Mouse (Mus musculus) liver, embryonic 15.5 days (tissue): ENCODE measurements around the gene Rpl13a. TPM values are rescaled to one million over a fixed set of nuclear protein-coding genes. Genes with fewer than 3 reads are reported as not detected.
A peak's percentile ranks its signal among the peaks of the same experiment; 100 is the strongest.

Source experiments
- ATAC-seq: fragments of 200-750 bp; cut with Nextera tagmentation; 2 replicates; pipeline ENCODE4 v1.8.0; 2017; ENCODE audit warnings: moderate number of reproducible peaks, mild to moderate bottlenecking, moderate library complexity; ENCODE audit not compliant: insufficient read depth
- H3K27ac ChIP-seq: fragments of 300-500 bp; sonication (generic); replicated peaks from 2 replicates; pipeline ENCODE4 v1.5.1; 2015; ENCODE audit warnings: mild to moderate bottlenecking, inconsistent platforms
- H3K27me3 ChIP-seq: fragments of 300-500 bp; sonication (generic); 2 replicates; pipeline ENCODE4 v1.6.1; 2015; ENCODE audit warnings: mild to moderate bottlenecking, inconsistent platforms
- H3K36me3 ChIP-seq: fragments of 300-500 bp; sonication (generic); replicated peaks from 2 replicates; pipeline ENCODE4 v1.6.1; 2015; ENCODE audit warnings: moderate library complexity, mild to moderate bottlenecking, inconsistent platforms
- H3K4me1 ChIP-seq: fragments of 300-500 bp; sonication (generic); replicated peaks from 2 replicates; pipeline ENCODE4 v1.6.1; 2015; ENCODE audit warnings: inconsistent platforms
- H3K4me2 ChIP-seq: fragments of 300-500 bp; sonication (generic); 2 replicates; pipeline ENCODE4 v1.6.1; 2015; ENCODE audit warnings: moderate library complexity, mild to moderate bottlenecking, inconsistent platforms
- H3K4me3 ChIP-seq: fragments of 300-500 bp; sonication (generic); replicated peaks from 2 replicates; pipeline ENCODE4 v1.5.1; 2015; ENCODE audit warnings: mild to moderate bottlenecking, inconsistent platforms
- H3K9ac ChIP-seq: fragments of 300-500 bp; sonication (generic); 2 replicates; pipeline ENCODE4 v1.6.1; 2015; ENCODE audit warnings: moderate library complexity, mild to moderate bottlenecking, inconsistent platforms
- H3K9me3 ChIP-seq: fragments of 300-500 bp; sonication (generic); replicated peaks from 2 replicates; pipeline ENCODE4 v1.6.1; 2016; ENCODE audit warnings: inconsistent platforms
- WGBS: fragments of 180-500 bp; shearing (Covaris S2); methylation state at CpG from one replicate; pipeline ENCODE4 v1.1.7; 2015; ENCODE audit warnings: mixed read lengths; ENCODE audit not compliant: insufficient replicate concordance; 5-methylcytosine and 5-hydroxymethylcytosine counted together
- polyA plus RNA-seq: library from polyadenylated mRNA; unstranded; fragments of >200 nt; fragmentation: Nextera tagmentation; extraction: Ambion mirVana; gene quantifications from 2 replicates; pipeline ENCODE4 v1.2.1, GENCODE M21; 2015

The Rpl13a gene
- polyA plus RNA-seq, 1 experiment from 2014 or later: 633 TPM

DNA sequence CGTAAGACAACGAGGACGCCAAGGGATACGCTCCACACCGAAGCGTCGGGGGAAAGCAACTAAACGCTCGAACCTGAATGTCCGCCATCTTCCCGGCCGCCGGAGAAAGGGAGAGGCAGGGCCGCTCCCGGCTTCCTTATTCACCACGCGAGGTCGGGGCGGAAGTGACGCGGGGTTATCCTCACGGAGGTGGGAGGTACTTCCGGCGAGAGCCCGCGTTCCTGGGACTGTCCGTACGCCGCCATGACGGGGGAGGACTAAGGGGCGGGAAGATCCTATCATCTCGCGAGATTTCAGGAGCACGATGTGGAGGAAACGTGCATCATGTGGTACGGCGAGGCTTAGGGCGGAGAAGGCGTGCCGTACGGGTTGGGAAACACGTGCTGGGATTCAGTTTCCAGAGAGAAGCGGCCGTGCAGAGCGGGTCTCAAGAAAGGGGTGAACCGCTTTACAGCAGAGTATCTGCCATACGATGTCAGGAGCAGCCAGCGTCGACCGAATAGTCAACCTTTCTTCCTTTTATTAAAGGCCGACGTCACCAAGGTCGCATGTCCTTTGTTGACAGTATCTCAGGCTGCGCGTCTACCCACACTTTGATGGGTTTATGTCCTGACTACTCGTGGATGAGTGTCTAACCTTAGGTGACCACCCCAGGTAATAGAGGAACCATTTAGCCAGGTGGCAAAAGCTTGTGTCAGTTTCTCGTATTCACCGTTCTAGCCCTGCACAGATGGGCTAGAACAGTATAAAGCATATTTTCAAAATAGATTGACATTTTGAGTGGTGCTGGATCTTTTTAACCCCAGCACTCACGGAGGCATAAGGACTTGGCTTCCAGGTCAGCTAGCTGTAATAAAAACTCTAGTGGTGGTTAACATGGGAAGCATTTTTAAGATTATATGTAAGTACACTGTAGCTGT, 4.1 kb downstream of the Rpl13a start, which contains the start of gene Rps11:
Rps11 (minus strand) TSS at position 216 of the 920 bp plus-strand sequence.
- Histone ChIP-seq H3K4me2 (peak within 1 kb of the TSS; percentile 88), H3K4me3 (peak within 1 kb of the TSS; percentile 83), H3K36me3 (peaks cover 67% of the 10 kb centered on the region), H3K9me3 (no peaks in the 10 kb centered on the region), H3K27me3 (no peaks in the 10 kb centered on the region), H3K4me1 (peaks cover 81% of the 10 kb centered on the region), H3K27ac (peak within 1 kb of the TSS; percentile 87), H3K9ac (peak within 1 kb of the TSS; percentile 87)
- under 1% methylated on average over 59 of the region's 59 CpGs for WGBS
- peak; percentile 77 for ATAC-seq

- no peaks in the 10 kb centered on the region for H3K9me3 ChIP-seq
- peak overlapping the region; percentile 88 for H3K4me2 ChIP-seq
- no peaks in the 10 kb centered on the region for H3K27me3 ChIP-seq
- H3K36me3 ChIP-seq: peaks cover 74% of the 10 kb centered on the region
- H3K4me1 ChIP-seq: peaks cover 84% of the 10 kb centered on the region
- H3K4me3 ChIP-seq: peak overlapping the region; percentile 83
- WGBS: 9% methylated on average over 12 of the region's 12 CpGs
- peak overlapping the region; percentile 82 for H3K27ac ChIP-seq
- H3K9ac ChIP-seq: peak overlapping the region; percentile 87
- ATAC-seq: no peak
Measured at GRCm38 (mm10) chr7:45123186-45123570, 5.4 kb downstream of the Rpl13a start.

DNA sequence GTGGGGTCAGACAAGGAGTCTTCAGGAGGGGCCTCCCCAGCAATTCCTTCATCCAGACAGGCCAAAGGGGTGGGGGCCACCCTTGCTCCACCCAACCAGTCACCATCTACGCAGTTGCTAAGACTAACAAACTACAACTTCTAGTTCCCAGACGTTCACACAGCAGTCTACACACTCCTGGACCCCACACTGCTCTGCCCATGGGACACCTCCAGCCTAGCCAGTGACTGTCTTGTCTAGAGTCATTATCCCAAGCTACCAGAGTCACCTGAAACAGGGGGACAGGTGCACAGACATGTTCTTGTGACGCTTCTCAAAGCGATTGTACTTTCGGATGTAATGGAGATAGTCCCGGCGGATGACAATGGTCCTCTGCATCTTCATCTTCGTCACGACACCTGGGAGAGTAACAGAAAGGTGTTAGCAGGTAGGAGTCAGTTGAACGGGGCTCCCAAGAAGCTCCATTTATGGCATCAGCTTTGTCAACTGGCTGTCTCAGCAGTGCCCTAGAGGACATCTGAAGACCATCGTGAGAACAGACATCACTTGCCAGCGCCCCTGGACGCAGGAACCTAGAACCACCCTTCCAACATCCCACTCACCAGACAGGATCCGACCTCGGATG, 5.9 kb downstream of the Rpl13a start:
- H3K4me2 ChIP-seq: peak overlapping the region; percentile 88
- no peaks in the 10 kb centered on the region for H3K27me3 ChIP-seq
- peak overlapping the region; percentile 87 for H3K9ac ChIP-seq
- peaks cover 84% of the 10 kb centered on the region for H3K4me1 ChIP-seq
- peak overlapping the region; percentile 82 for H3K27ac ChIP-seq
- no peak for ATAC-seq
- peaks cover 74% of the 10 kb centered on the region for H3K36me3 ChIP-seq
- peak overlapping the region; percentile 83 for H3K4me3 ChIP-seq
- no peaks in the 10 kb centered on the region for H3K9me3 ChIP-seq
- 64% methylated on average over 15 of the region's 15 CpGs for WGBS

DNA sequence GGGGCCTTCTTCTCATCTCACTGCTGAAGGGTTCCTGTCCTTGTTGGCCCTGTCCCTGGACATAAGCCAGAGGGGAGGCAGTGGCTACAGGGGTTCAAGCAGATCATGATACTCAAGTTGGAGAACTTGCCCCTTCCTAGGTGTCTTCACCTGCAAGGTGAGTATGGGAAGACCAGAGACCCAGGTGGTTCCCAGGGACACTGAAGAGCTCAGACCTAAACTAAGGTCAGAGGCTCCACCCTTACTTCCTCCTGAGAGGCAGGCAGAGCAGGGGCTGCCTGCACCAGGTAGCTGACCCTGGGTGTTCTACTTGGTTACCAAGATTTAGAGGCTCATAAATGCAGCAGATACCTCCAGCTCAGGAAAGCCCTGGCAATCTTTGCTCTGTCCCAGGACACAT, 6.6 kb downstream of the Rpl13a start:
- Histone ChIP-seq H3K4me1 (peaks cover 80% of the 10 kb centered on the region), H3K27ac (peak overlapping the region; percentile 53; the same call in 1 of the 2 replicates), H3K9ac (no peak overlapping the region), H3K4me2 (peak overlapping the region; percentile 88), H3K27me3 (no peaks in the 10 kb centered on the region), H3K36me3 (peaks cover 68% of the 10 kb centered on the region), H3K9me3 (no peaks in the 10 kb centered on the region), H3K4me3 (no peak overlapping the region)
- ATAC-seq: no peak

DNA sequence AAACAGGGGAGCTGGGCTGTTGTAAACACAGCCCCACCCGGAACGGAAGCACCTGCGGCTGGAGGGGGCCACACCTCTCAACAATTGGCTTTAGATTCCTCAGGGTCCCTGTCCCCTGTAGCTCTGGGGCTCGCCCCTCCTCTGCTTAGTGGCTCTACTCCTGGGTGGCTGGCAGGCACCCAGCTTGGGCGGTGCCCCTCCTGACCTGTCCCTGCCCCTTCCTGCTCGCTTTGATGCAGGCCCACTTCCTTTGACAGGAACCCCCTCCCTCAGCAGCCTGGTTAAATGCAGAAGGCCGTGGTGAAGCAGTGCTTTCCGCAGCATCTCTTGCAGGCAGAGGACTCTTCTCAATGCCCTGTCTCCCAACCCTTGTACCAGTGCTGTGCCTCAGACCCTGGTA, 7.2 kb downstream of the Rpl13a start:
- peak overlapping the region; percentile 53; the same call in 1 of the 2 replicates for H3K27ac ChIP-seq
- H3K4me1 ChIP-seq: peaks cover 74% of the 10 kb centered on the region
- no peak overlapping the region for H3K9ac ChIP-seq
- no peak overlapping the region for H3K4me3 ChIP-seq
- H3K4me2 ChIP-seq: peak overlapping the region; percentile 88
- peaks cover 62% of the 10 kb centered on the region for H3K36me3 ChIP-seq
- H3K9me3 ChIP-seq: no peaks in the 10 kb centered on the region
- no peak for ATAC-seq
- 27% methylated on average over 8 of the region's 8 CpGs for WGBS
- no peaks in the 10 kb centered on the region for H3K27me3 ChIP-seq

- no peak for ATAC-seq
- no peak overlapping the region for H3K4me2 ChIP-seq
- no peak overlapping the region for H3K4me3 ChIP-seq
- H3K9me3 ChIP-seq: no peaks in the 10 kb centered on the region
- H3K4me1 ChIP-seq: peaks cover 60% of the 10 kb centered on the region
- 50% methylated on average over 5 of the region's 5 CpGs for WGBS
- no peak overlapping the region for H3K27ac ChIP-seq
- H3K9ac ChIP-seq: no peak overlapping the region
- H3K36me3 ChIP-seq: peaks cover 49% of the 10 kb centered on the region
- no peaks in the 10 kb centered on the region for H3K27me3 ChIP-seq
Measured at GRCm38 (mm10) chr7:45119780-45120709, 8.5 kb downstream of the Rpl13a start.

- Histone ChIP-seq H3K4me2 (no peak overlapping the region), H3K36me3 (peaks cover 45% of the 10 kb centered on the region), H3K4me3 (no peak overlapping the region), H3K27me3 (no peaks in the 10 kb centered on the region), H3K9ac (no peak overlapping the region), H3K4me1 (peaks cover 58% of the 10 kb centered on the region), H3K9me3 (no peaks in the 10 kb centered on the region), H3K27ac (no peak overlapping the region)
- WGBS: 62% methylated on average over 6 of the region's 6 CpGs
- ATAC-seq: no peak
Measured at GRCm38 (mm10) chr7:45118336-45118735, 10.2 kb downstream of the Rpl13a start.

DNA sequence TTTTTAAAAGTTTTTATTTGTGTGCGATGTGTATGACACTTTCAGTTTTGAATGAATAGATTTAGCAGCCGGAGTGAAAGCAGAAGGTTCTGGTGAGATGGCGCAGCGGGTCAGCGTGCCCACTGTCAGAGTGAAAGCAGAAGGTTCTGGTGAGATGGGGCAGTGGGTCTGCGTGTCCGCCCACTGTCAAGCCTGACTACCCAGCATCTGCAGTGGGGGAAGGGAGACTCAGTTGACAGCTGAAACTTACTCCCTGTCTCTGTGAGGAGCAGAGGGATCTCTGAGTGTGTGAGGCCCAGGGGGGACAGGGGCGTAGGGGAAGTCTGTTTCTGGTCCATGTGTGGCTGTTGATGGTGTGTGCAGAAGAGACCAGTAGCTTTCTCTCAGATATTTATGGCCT, 11.0 kb downstream of the Rpl13a start:
- H3K4me2 ChIP-seq: no peak overlapping the region
- ATAC-seq: no peak
- WGBS: 67% methylated on average over 8 of the region's 8 CpGs
- no peaks in the 10 kb centered on the region for H3K9me3 ChIP-seq
- H3K36me3 ChIP-seq: peaks cover 37% of the 10 kb centered on the region
- H3K4me1 ChIP-seq: peaks cover 57% of the 10 kb centered on the region
- no peak overlapping the region for H3K27ac ChIP-seq
- H3K27me3 ChIP-seq: no peaks in the 10 kb centered on the region
- no peak overlapping the region for H3K9ac ChIP-seq
- no peak overlapping the region for H3K4me3 ChIP-seq

DNA sequence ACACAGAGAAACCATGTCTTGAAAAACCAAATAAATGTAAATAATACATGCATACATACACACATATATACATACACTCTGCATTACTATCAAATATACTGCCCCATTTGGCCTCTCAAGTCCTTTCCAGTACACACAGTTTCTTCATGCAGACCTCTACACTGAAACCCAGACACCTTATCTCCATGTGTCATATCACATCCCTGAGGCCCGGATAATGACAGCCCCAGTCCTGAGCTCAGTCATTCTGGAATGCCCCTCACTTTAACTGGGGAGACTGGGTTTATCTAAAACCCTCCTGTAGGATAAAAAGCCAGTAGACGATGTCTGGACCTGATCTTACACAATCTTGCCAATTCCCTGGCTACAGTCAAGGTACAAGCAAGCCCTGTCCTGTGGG, 15.1 kb downstream of the Rpl13a start:
- H3K36me3 ChIP-seq: no peaks in the 10 kb centered on the region
- peak; percentile 18; the same call in 1 of the 2 replicates for ATAC-seq
- H3K9me3 ChIP-seq: no peaks in the 10 kb centered on the region
- no peaks in the 10 kb centered on the region for H3K27me3 ChIP-seq
- no peak overlapping the region for H3K4me2 ChIP-seq
- no peak overlapping the region for H3K27ac ChIP-seq
- no peak overlapping the region for H3K4me3 ChIP-seq
- H3K9ac ChIP-seq: no peak overlapping the region
- 17% methylated on average over 2 of the region's 2 CpGs for WGBS
- peaks cover 29% of the 10 kb centered on the region for H3K4me1 ChIP-seq

GRCm38 (mm10) chr7:45112529-45112928, 16.0 kb downstream of the Rpl13a start:
- Histone ChIP-seq H3K27me3 (no peaks in the 10 kb centered on the region), H3K9me3 (no peaks in the 10 kb centered on the region), H3K4me3 (no peak overlapping the region), H3K27ac (no peak overlapping the region), H3K4me1 (peaks cover 24% of the 10 kb centered on the region), H3K4me2 (no peak overlapping the region), H3K36me3 (no peaks in the 10 kb centered on the region), H3K9ac (no peak overlapping the region)
- WGBS: 26% methylated on average over 3 of the region's 3 CpGs
- ATAC-seq: no peak
